Mouse (Mus musculus) left cerebral cortex, postnatal 4 days (tissue): Measurements from ENCODE around the gene Eif5a. TPM values are rescaled to one million over a fixed set of nuclear protein-coding genes. Genes with fewer than 3 reads are reported as not detected.
"Not testable (repeated sequence)": the region's sequence is repeated elsewhere in the genome, so short reads cannot be mapped to it uniquely, and the experiment has no call there.

ENCODE experiments used
- DNase-seq: peaks from one replicate; pipeline ENCODE4 v3.0.0-alpha.2; 2022
- intact Hi-C: fragments of 180-260 bp; cut with DNase I; formaldehyde crosslinking; loops from one replicate; pipeline ENCODE4 v1.15.1; 2025
- total RNA-seq, 2 experiments: library from RNA; stranded (reverse); gene quantifications; 2 replicates each; pipeline ENCODE4 v1.2.3; 2021

Eif5a gene
- total RNA-seq, result 100 to 1,000 TPM; 539 to 555 TPM

DNA sequence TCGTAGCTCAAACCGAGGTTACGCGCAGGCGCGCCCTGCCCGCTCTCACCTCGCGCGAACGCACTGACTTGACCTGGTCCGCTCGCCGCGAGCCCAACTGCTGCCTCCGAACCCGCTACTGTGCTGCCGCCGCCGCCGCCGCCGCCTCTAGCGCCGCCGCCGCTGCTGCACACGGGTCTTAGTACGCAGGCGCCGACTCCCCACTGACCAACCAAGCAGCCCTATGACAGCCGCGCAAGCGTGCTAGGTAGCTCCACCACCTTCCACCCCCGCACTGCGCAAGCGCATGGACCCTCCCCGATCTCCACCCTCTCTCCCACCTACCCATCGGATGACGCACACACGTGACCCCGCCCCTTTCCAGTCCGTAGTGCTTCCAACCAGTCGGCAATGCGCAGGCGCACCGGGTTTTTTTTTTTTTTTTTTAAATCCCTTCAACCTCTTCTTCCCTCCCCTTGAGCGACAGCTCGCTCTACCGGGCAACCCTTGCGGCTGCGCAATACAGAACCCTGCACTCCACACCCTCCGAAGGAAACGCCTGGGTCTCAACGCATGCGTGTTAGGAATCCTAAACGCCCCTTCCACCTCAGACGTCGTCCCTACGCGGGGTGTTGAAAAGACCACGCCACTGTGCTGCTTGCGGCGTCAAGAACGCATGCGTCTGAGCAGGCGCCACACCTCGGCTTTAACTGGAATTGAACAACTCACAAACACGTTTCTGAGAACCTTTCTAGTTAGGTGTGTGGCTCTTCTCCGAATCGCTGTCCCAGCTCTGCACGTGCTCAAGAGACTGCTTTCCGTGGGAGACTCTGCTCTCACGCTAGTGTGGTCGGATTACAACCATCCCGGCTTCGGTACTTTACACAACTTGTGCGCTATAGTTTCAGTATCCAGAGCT lies at the start of gene Eif5a:
Gene Eif5a (minus strand): TSS at position 845 of the 898 bp plus-strand sequence.
- DNase-seq, result peak; percentile 100
- intact Hi-C loops, result no loop called here

GRCm38 (mm10) chr11:69970775-69971174 lies 49.0 kb upstream of the Eif5a start:
- DNase-seq, result no peak
- intact Hi-C loops, result no loop called here

GRCm38 (mm10) chr11:69970222-69970621 lies 48.5 kb upstream of the Eif5a start:
- intact Hi-C loops, result no loop called here
- no peak for DNase-seq

DNA sequence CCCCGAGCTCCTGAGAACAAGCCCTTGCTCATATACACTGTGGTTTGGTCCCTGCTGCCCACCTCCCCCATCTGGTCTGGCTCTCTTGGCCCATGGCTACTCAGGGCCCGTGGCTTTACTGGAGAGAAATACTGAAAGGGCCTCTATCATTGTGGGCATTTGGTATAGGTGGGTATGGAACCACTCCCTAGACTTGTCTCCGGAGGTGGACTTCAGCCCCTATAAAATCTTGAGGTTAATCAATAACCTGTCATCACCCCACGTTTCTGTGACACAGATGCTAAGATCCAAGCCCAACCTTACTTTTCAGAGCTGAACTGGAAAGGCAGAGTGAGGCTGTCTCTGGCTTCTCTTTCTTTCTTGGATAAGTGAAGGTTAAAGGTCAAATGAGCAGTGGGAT lies 47.0 kb upstream of the Eif5a start:
- no peak for DNase-seq
- intact Hi-C loops, result no loop called here

DNA sequence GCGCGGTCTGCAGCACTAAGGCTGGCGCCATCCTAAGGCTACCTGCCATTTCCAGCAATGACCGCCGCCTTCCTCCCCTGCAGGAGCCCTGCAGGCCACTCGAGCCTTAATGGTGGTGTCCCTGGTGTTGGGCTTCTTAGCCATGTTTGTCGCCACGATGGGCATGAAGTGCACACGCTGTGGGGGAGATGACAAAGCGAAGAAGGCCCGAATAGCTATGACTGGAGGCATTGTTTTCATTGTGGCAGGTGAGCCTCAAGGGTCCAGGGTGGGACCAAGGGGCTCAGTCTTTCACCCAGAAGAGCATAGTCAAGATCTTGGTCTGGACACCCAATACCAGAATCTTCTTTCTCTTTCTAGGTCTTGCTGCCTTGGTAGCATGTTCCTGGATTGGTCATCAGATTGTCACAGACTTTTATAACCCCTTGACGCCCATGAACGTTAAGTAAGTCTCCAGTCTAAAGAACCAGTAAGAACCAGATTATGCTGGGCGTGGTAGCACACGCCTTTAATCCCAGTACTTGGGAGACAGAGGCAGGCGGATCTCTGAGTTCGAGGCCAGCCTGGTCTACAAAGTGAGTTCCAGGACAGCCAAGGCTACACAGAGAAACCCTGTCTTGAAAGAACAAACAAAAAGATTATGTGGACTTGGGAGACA lies 45.2 kb upstream of the Eif5a start:
- intact Hi-C loops, result no loop called here
- no peak for DNase-seq

DNA sequence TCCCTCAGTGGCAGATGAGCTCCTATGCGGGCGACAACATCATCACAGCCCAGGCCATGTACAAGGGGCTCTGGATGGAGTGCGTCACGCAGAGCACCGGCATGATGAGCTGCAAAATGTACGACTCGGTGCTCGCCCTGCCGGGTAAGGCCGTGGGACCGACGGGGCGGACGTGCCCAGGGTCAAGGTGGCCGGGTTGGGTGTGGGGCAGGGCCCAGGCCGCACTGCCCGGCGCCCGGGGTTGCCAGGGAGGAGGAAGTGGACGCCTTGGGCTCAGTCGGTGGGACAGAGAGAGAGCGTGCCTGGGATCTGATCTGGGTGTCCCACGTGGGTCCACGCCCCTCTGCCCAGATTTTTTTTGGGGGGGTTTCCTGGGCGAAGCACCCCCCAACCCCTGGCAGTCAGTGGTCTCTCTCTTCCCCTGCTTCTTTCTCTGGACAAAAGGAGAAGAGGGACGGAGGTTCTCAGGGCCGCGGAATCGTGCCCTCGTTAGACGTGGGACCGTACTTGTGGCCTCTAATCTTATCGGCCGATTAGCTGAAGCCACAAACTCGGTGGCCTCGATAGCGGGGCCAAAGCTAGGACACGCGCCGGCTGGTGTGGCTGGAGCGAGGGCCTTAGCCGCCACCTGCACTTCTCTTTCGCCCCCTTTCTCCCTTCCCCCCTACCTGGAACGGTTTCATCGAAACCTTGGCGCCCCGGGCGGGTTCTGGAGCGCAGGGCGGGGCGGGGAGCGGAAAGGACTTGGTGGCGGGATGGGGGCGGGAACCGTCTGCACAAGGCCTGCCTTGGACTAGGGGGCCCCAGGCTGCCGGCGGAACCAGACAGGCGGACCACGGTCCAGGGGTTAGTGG lies 44.5 kb upstream of the Eif5a start:
- no peak for DNase-seq
- intact Hi-C loops, result no loop called here

- intact Hi-C loops, result no loop called here
- no peak for DNase-seq
Measured at GRCm38 (mm10) chr11:69965271-69966005, 43.7 kb upstream of the Eif5a start.

- DNase-seq, result no peak
- intact Hi-C loops, result no loop called here
Measured at GRCm38 (mm10) chr11:69964650-69965270, 43.0 kb upstream of the Eif5a start, which contains the start of gene Cldn7. Gene Cldn7, plus strand, starts transcription at chr11:69964779.

GRCm38 (mm10) chr11:69961841-69962240 lies 40.1 kb upstream of the Eif5a start:
- intact Hi-C loops, result no loop called here
- no peak for DNase-seq

DNA sequence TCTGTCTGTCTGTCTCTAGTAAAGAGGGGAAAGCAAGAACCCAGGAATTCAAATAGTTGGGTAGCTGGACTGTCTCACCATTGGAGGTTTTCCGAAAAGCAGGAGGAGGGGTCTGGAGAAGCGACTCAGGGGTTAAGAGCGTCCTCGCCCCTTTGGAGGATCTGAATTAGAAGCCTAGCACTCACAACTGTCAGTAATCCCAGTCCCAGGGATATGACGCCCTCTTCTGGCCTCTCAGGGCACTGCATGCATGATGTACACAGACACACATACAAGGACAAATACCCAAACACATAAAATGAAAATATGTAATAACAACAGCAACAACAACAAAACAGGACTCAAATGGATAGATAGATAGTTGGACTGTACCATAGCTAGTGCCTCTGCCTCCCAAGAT lies 38.9 kb upstream of the Eif5a start:
- DNase-seq, result peak; percentile 33
- intact Hi-C loops, result no loop called here

DNA sequence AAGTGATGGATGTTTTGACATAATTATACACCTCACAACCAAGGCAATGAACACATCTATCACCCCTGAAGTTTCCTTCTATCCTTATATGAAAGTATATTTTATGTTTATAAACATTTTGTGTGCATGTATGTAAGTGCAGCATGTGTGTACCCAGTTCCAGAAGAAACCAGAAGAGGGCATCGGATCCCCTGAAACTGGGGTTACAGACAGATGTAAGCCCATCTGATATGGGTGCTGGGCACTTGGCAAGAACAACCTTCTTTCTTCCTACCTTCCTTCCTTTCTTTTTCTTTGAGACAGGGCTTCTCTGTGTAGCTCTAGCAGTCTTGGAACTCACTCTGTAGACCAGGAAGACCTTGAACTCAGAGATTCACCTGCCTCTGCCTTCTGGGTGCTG lies 34.5 kb upstream of the Eif5a start:
- intact Hi-C loops, result no loop called here

GRCm38 (mm10) chr11:69955618-69956017 lies 33.9 kb upstream of the Eif5a start:
- DNase-seq, intact Hi-C loops: not testable (repeated sequence)

More for the DNA sequence above, 34.5 kb upstream of the Eif5a start:
- DNase-seq, result no peak

GRCm38 (mm10) chr11:69953267-69953915 lies 31.6 kb upstream of the Eif5a start:
- intact Hi-C loops, result no loop called here
- no peak for DNase-seq

- intact Hi-C loops, result no loop called here
Measured at GRCm38 (mm10) chr11:69952274-69952673, 30.5 kb upstream of the Eif5a start.

DNA sequence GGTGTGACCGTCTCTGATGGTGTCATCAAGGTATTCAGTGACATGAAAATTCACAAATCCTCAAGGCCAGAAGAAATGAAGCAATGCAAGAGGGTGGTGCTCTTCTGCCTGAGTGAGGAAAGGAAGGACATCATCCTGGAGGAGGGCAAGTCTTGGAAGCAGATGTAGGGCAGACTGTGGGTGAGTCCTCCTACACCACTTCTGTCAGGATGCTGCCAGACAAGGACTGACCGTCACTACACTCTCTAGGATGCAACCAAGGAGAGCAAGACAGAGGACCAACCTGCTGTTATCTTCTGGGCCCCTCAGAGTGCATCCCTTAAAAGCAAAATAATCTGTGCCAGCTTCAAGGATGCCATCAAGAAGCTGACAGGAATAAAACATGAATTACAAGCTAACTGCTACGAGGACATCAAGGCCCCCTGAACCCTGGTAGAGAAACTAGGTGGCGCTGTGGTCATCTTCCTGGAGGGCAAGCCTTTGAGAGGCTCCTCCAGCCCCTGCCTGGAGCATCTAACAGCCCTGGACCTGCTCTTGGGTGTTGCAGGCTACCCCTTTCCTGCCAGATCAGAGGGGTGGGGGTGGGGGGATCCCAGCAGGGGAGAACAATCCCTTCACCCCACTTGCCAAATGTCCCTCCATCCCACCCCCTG lies 29.2 kb upstream of the Eif5a start:
- intact Hi-C loops, result no loop called here
- no peak for DNase-seq

More at GRCm38 (mm10) chr11:69952274-69952673, 30.5 kb upstream of the Eif5a start:
- no peak for DNase-seq

- peak; percentile 88 for DNase-seq
- intact Hi-C loops, result no loop called here
Measured at GRCm38 (mm10) chr11:69948763-69949150, 27.0 kb upstream of the Eif5a start.

GRCm38 (mm10) chr11:69948066-69948762 lies 26.5 kb upstream of the Eif5a start, which contains the start of gene Slc2a4:
Gene Slc2a4, minus strand, starts transcription at chr11:69948188.
- intact Hi-C loops, result no loop called here
- peak; percentile 97 for DNase-seq
